Mouse (Mus musculus): Measurements from ENCODE around the gene Ctnnal1.
"Not testable (repeated sequence)": the region's sequence is repeated elsewhere in the genome, so short reads cannot be mapped to it uniquely, and the experiment has no call there.

Gene Ctnnal1

DNA sequence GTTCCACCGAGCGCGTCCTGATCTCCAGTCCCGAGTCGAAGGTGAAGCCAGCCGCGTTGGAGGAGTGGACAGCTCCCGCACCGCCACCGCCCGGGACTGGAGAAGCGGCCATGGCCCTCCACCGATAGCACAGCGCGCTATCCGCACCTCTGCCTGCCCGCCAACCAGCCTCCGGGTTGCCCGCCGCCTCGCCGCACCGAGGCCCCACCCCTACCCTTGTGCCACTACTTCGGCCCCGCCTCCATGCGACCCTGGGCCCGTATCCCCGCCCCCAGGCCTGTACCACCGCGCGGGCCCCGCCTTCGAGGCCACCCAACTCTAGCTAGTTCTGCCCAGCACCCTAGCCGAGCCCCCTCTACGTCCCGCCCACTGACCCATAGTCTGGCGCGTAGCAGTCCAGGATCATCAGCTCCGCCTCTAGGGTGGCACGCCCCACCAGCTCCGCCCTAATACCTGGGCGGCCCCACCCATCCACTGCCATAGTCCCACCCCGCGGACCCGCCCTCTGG, at the start of gene Ctnnal1:
Gene Ctnnal1, minus strand, starts transcription at position 186 of the 509 bp plus-strand sequence.
- DNase-seq, result peak; percentile 90

GRCm38 (mm10) chr4:56914761-56915160, 49.8 kb upstream of the Ctnnal1 start:
- no peak for DNase-seq

- DNase-seq, result no peak
Measured at GRCm38 (mm10) chr4:56914338-56914737, 49.4 kb upstream of the Ctnnal1 start.

DNA sequence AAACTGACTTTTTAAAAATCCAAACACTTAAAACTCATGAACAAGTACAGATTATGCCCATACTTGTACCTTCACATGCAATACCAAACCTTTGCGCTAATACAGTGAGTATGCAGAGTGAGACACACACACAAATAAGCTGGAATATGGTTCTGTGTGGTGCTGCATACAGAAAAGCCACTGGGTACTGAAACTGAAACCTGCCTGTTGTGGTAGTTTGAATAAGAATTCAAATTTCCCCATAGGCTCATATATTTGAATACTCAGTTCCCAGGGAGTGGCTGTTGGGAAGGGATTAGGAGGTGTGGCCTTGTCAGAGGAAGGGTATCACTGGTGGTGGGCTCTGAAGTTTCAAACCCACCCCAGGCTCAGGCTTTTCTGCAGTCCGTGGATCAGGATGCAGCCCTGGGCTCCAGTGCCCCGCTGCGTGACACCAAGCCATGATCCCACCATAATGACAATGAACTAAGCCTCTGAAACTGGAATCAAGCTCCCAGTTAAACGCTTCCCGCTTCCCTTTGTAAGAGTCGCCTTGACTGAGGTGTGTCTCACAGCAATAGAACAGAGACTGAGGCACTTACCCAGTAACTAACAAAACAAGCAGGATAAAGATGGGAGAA, 47.5 kb upstream of the Ctnnal1 start:
- DNase-seq, result no peak

DNA sequence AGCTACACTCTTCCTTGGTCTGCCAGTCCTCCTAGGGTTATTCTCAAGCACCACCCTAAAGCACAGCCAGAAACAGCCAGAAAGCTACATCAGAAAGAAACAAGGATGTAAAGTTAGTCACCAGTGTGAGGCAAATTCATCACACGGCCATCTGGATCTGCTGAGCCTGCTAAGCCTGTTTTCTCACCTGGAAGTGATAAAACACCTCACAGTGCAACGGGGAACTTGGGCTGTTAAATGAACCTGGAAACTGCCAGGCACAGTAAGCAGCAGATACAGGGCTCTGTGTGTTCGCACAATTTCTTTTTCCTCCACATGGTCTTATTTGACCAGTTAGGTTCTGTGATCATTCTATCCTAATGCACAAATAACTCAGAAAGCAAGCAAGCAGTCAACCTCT, 44.6 kb upstream of the Ctnnal1 start:
- no peak for DNase-seq

DNA sequence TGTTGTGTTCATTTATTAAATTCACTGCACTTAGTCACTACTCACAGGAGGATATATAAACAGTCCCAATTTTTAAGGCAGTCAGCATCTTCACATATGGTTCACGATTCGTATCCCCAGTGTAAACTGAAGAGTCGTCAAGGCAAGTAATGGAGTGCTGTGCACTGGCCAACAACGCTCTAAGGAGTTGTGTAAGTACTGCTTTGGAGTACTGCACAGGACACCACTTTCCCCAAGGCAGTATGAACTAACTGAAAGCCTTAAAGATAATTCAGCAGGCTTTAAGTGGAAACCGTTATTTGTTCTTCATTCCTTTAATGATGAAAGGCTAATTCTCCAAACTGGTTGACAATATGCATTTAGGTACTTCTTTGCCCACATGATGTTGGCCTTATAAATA, 42.7 kb upstream of the Ctnnal1 start:
- no peak for DNase-seq

- DNase-seq, result no peak
Measured at GRCm38 (mm10) chr4:56906926-56907325, 41.9 kb upstream of the Ctnnal1 start.

GRCm38 (mm10) chr4:56905507-56905906, 40.5 kb upstream of the Ctnnal1 start:
- DNase-seq, result no peak

- peak; percentile 30 for DNase-seq
Measured at GRCm38 (mm10) chr4:56901671-56902070, 36.7 kb upstream of the Ctnnal1 start.

DNA sequence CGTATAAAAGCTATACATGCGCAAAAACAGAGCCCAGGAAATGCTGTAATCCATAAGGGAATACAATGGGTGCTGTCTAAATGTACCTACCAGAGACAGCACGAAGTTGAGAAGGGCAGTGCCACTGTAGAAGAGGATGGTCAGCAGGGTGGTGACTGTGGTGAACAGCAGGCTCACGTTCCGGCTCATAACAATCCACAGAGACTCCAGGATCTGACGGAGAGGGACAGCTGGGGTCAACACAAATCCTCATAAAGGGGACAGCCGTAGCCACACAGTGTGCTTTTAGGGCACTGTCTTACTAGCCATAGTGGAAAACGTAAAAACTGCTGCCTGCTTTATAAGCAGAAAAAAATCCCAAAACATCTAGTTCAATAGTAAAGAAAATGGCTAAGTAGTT, 34.2 kb upstream of the Ctnnal1 start:
- DNase-seq, result no peak

DNA sequence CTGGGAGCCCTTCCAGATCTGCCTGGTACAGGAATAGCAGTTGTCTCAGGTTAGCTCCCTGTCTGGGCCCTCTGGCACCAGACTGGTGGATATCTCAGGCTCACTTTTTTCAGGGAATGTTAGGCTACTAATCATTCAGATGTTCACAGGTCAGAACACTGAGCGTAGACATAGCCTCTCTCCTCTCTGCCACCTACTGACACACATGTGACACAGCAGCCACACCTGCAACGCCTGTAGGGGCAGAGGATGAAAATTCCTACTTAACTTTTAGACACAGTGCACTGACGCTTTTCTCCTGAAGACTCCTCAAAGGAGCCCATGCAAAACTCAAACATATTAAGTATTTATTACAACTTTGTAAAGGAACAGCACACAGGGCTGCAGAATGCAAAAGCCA, 32.5 kb upstream of the Ctnnal1 start:
- no peak for DNase-seq

DNA sequence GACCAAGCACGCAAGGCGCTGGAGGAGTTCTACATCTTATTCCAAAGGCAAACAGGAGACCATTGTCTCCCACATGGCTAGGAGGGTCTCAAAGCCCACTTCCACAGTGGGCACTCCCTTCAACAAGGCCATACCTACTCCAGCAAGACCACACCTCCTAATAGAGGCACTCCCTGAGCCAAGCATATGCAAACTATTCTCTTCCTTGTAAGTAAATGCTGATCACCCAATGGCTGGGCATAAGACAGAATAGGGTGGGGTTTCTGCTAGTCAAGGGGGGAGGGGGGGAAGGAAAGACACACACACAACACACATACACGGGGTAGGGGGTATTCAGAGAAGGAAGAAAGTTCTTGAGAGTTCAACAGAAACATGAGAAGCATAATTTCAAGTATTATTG, 29.2 kb upstream of the Ctnnal1 start:
- DNase-seq, result no peak

DNA sequence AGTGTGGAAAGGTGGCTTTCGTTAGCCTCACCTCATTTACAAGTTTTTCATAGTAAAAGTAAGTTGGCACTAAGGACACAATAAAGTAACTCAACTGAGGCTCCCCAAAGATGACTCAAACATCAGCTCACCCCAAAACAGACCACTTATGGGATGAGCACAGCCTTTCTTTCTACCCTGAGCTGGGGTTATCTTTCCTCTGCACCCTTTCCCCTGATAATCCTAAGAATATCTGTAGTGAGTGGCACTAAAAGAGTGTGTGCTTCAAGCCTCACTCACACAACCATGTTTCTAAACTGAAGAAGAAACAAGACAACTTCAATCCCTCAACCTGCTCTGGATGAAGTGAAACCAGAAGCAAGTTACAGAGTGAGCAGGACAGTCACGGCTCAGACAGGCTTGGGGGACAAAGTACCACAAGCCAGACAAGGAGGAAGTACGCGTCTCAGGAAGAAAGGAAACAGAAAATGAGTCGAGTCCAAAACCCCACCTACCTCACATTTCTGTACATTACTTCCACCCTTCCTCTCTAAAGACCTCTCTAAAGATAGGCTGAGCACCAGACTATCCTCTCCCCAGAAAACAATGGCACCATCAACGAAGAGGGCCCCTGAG, 27.6 kb upstream of the Ctnnal1 start:
- DNase-seq, result no peak

GRCm38 (mm10) chr4:56888483-56888882, 23.5 kb upstream of the Ctnnal1 start:
- DNase-seq, result peak; percentile 62

DNA sequence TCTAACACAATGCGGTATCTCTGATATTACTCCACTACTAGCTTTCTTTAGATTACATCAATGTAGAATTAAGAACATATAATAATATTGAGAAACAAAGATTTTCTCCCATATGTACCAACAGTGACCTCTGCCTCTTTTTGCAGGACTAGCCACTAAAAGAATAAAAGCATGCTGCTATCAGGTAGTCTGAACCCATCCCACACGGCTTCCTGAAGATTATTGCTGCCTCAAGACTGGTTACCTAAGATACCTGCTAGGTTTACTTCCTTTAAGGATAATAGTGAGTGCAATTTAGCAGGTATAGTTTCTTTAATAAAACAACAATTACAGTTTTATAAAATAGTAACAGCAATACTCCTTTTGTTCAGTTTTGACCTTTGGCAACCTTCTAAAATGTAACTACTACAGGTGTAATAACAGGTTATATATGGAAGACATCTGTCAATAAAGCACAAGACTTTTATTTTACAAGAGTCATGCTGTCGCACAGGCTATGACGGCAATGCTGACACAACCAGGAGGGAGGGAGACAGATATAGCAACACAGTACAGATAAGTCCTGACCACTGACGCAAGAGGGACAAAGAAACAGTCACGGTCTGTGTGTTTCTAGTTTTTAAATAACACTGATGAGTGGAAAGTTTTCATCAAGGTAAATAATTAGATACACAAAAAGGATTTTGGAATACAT, 21.4 kb upstream of the Ctnnal1 start:
- DNase-seq, result no peak

- no peak for DNase-seq
Measured at GRCm38 (mm10) chr4:56880036-56880703, 15.2 kb upstream of the Ctnnal1 start.

- DNase-seq, result no peak
Measured at GRCm38 (mm10) chr4:56878971-56879370, 14.0 kb upstream of the Ctnnal1 start.

GRCm38 (mm10) chr4:56870541-56870940, 5.6 kb upstream of the Ctnnal1 start:
- not testable (repeated sequence) for DNase-seq

DNA sequence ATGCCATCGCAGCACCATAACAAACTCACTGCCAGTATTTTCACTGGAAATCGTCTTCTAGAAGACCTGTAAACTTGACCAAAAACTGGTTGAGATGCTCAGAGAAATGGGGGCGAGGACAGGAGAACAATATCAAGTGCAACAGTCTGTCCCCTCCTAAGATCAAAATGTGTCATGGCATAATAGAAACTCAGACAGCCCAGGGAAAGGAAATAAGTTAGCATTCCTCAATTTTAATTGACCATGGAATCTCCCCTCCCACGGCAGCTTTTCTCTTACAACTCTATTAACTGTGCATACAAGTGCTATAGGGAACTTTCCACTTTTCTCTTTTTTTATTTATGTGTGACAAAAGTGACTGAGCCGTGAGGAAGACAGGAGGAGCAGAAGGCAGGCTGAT, 2.8 kb upstream of the Ctnnal1 start:
- no peak for DNase-seq

DNA sequence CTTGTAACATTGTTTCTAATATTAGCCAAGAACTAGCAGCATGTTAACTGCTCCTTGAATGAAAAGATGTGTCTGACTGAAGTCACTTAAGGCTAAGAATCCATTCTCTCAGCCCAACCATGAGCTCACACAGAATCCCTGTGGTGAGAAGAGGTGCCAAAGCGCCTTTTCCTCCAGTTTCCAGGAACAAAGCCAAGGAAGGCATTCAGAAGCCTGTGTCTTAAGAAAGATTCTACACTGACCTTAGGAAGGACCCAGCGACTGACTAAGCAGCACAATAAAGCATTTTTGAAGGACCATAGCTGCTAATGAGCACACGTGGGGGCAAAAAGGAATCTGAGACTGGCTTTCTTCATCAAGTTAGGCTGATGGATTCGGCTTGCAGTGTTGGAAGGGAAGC, 983 bp upstream of the Ctnnal1 start:
- peak; percentile 16 for DNase-seq

GRCm38 (mm10) chr4:56864417-56865001, 479 bp downstream of the Ctnnal1 start:
- DNase-seq, result peak; percentile 24

DNA sequence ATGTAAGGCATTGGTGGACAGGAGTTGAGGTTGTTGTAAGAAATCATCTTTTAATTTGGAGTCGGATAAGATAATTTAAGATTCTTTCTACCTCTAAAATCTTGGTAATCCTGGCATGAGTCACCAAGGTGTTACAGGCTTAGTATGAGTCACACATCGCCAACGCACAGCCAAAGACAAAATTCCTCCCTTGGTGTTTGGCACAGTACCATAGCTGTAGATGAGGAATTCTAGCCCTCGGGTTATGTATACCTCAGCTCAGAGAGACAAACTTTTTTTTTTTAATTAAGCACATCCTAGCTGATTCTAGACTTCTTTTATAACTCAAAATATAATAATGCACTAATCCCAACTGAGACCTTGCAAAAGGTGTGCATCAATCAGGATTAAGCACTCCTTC, 972 bp downstream of the Ctnnal1 start:
- DNase-seq, result no peak

GRCm38 (mm10) chr4:56861551-56861950, 3.4 kb downstream of the Ctnnal1 start:
- no peak for DNase-seq

Data from lung, postnatal 14 days (tissue).